Mouse (Mus musculus) cerebellum, adult 2 months (tissue): ENCODE results near the gene Tbcb.

Experiments
- CTCF ChIP-seq: fragments of 200-500 bp; IDR thresholded peaks from 2 replicates; pipeline ENCODE4 v1.5.1; 2011; ENCODE audit warnings: low read depth, mild to moderate bottlenecking, control low read depth, low read length, moderate library complexity, borderline replicate concordance; ENCODE audit not compliant: insufficient read depth
- POLR2A ChIP-seq: fragments of 200-500 bp; IDR thresholded peaks from 2 replicates; pipeline ENCODE4 v1.6.1; 2011; ENCODE audit warnings: low read length, control low read depth, borderline replicate concordance; ENCODE audit not compliant: insufficient read depth

GRCm38 (mm10) chr7:30189116-30189491 is 43.0 kb downstream of the Tbcb start:
- no peak for TF ChIP-seq CTCF
- TF ChIP-seq POLR2A: no peak
